Mouse (Mus musculus): ENCODE results near the gene Cd80. TPM values are rescaled to one million over a fixed set of nuclear protein-coding genes. Genes with fewer than 3 reads are reported as not detected.
A peak's percentile ranks its signal among the peaks of the same experiment; 100 is the strongest.

Gene Cd80
- polyA plus RNA-seq, 1 experiment from 2014 or later, result 0.30 TPM

DNA sequence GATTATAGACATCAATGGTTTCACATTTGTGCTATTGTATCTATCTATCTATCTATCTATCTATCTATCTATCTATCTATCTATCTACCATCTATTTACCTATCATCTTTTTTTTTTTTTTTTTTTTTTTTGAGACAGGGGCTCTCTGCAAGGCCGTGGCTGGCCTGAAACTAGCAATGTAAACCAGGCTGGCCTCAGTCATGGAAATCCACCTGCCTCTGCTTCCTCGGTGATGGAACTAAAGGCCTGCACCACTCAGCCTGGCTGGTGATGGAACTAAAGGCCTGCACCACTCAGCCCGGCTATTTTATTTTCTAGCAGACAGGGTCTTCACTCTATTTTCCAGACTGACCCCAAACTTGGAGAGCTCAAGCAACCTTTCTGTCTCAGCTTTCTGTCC, 22.9 kb downstream of the Cd80 start:
- DNase-seq (no peak), ATAC-seq (ENCODE audit: insufficient read depth) (no peak)
- no peaks in the 10 kb centered on the region for H3K36me3 ChIP-seq (ENCODE audit: insufficient read depth)
- no peak overlapping the region for H3K27ac ChIP-seq (ENCODE audit: low read depth)
- WGBS, result 87% methylated on average over 3 of the region's 3 CpGs
- H3K27me3 ChIP-seq (ENCODE audit: insufficient read depth, low read length), result peaks cover 9% of the 10 kb centered on the region; the same call in 1 of the 2 replicates
- H3K9ac ChIP-seq, result no peak overlapping the region
- peaks cover under 1% of the 10 kb centered on the region; the same call in 1 of the 2 replicates for H3K4me1 ChIP-seq (ENCODE audit: insufficient read depth)
- no peaks in the 10 kb centered on the region for H3K9me3 ChIP-seq (ENCODE audit: low read depth, low read length)
- H3K4me2 ChIP-seq, result no peak overlapping the region
- no peak overlapping the region for H3K4me3 ChIP-seq (ENCODE audit: low read depth, low read length)
- TF ChIP-seq CTCF (IDR thresholded peaks at IDR 0.05; ENCODE audit: low read depth), result no peak

DNA sequence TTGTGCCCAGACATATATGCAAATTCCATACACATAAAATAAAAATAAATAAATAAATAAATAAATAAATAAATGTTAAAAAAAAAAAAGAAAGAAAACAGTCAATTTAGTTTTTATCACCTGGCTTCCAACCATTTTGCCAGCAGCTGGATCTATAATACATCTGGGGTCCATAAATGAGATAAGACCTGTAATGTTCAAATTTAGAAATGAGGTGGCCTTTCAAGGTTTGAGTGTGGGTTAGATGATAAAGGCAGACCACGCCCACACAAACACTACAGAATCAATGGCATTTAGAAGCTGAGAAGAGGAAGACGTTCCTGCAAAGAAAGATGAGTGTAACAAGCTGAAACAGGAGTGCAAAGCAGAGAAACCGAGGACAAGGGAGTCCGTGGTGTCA, 26.0 kb downstream of the Cd80 start:
- no peak for ATAC-seq (ENCODE audit: insufficient read depth)

DNA sequence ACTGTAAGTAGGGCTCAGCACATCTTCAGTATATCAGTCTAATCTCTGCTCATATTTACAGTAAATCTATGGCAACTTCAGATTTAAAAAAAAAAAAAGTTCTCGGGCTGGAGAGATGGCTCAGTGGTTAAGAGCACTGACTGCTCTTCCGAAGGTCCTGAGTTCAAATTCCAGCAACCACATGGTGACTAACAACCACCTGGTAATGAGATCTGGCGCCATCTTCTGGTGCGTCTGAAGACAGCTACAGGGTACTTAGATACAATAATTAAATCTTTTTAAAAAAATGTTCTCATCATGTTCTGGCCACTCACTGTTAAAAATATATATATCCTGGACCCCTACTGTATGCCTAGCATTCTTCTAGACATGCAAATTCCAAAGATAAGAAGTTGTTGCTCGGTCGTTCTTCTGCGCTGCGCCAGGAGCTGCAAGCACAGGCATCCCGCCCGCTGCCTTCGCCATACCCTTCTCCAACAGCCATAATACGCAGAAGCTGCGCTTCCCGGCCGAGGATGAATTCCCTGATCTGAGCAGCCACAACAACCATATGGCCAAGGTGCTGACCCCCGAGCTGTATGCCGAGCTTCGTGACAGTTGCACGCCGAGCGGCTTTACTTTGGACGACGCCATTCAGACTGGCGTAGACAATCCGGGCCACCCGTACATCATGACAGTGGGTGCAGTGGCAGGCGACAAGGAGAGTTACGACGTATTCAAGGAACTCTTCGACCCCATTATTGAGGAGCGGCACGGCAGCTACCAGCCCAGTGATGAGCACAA, 27.6 kb downstream of the Cd80 start:
- Histone ChIP-seq H3K4me3 (ENCODE audit: low read depth, low read length) (peak overlapping the region; percentile 33), H3K4me2 (peak overlapping the region; percentile 65), H3K4me1 (ENCODE audit: insufficient read depth) (peaks cover 4% of the 10 kb centered on the region; the same call in 1 of the 2 replicates), H3K27me3 (ENCODE audit: insufficient read depth, low read length) (peaks cover 15% of the 10 kb centered on the region; the same call in 1 of the 2 replicates), H3K9me3 (ENCODE audit: low read depth, low read length) (no peaks in the 10 kb centered on the region), H3K9ac (no peak overlapping the region; the same call in 1 of the 2 replicates), H3K36me3 (ENCODE audit: insufficient read depth) (no peaks in the 10 kb centered on the region), H3K27ac (ENCODE audit: low read depth) (no peak overlapping the region)
- DNase-seq (peak; percentile 68), ATAC-seq (ENCODE audit: insufficient read depth) (peak; percentile 48; the same call in 1 of the 2 replicates)
- 11% methylated on average over 32 of the region's 32 CpGs for WGBS
- TF ChIP-seq CTCF (IDR thresholded peaks at IDR 0.05; ENCODE audit: low read depth), result peak; percentile 53

More for the DNA sequence above, 26.0 kb downstream of the Cd80 start:
- no peak overlapping the region for H3K27ac ChIP-seq (ENCODE audit: low read depth)
- H3K4me2 ChIP-seq, result no peak overlapping the region
- no peaks in the 10 kb centered on the region for H3K9me3 ChIP-seq (ENCODE audit: low read depth, low read length)
- no peak for DNase-seq
- no peak overlapping the region for H3K4me3 ChIP-seq (ENCODE audit: low read depth, low read length)
- peaks cover 15% of the 10 kb centered on the region; the same call in 1 of the 2 replicates for H3K27me3 ChIP-seq (ENCODE audit: insufficient read depth, low read length)
- peaks cover 4% of the 10 kb centered on the region; the same call in 1 of the 2 replicates for H3K4me1 ChIP-seq (ENCODE audit: insufficient read depth)
- H3K36me3 ChIP-seq (ENCODE audit: insufficient read depth), result no peaks in the 10 kb centered on the region
- no peak for TF ChIP-seq CTCF (IDR thresholded peaks at IDR 0.05; ENCODE audit: low read depth)
- H3K9ac ChIP-seq, result no peak overlapping the region
- WGBS, result 63% methylated on average over 4 of the region's 4 CpGs

DNA sequence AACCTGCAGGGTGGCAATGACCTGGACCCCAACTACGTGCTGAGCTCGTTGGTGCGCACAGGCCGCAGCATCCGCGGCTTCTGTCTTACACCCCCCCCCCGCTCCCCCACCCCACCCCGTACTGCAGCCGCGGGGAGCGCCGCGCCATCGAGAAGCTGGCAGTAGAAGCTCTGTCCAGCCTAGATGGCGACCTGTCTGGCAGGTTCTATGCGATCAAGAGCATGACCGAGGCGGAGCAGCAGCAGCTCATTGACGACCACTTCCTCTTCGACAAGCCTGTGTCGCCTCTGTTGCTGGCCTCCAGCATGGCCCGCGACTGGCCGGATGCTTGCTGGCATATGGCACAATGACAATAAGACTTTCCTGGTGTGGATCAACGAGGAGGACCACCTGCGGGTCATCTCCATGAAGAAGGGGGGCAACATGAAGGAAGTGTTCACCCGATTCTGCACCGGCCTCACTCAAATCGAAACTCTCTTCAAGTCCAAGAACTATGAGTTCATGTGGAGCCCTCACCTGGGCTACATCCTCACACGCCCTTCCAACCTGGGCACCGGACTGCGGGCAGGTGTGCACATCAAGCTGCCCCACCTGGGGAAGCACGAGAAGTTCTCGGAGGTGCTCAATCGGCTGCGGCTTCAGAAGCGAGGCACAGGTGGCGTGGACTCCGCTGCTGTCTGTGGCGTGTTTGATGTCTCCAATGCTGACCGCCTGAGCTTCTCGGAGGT, 28.4 kb downstream of the Cd80 start:
- Histone ChIP-seq H3K9ac (no peak overlapping the region), H3K27ac (ENCODE audit: low read depth) (no peak overlapping the region), H3K4me3 (ENCODE audit: low read depth, low read length) (peak overlapping the region; percentile 33), H3K4me1 (ENCODE audit: insufficient read depth) (peaks cover 4% of the 10 kb centered on the region; the same call in 1 of the 2 replicates), H3K27me3 (ENCODE audit: insufficient read depth, low read length) (peaks cover 15% of the 10 kb centered on the region; the same call in 1 of the 2 replicates), H3K36me3 (ENCODE audit: insufficient read depth) (no peaks in the 10 kb centered on the region), H3K9me3 (ENCODE audit: low read depth, low read length) (no peaks in the 10 kb centered on the region), H3K4me2 (peak overlapping the region; percentile 65)
- TF ChIP-seq CTCF (IDR thresholded peaks at IDR 0.05; ENCODE audit: low read depth), result no peak
- peak; percentile 37 for DNase-seq
- peak; percentile 45; the same call in 1 of the 2 replicates for ATAC-seq (ENCODE audit: insufficient read depth)
- 22% methylated on average over 42 of the region's 42 CpGs for WGBS

DNA sequence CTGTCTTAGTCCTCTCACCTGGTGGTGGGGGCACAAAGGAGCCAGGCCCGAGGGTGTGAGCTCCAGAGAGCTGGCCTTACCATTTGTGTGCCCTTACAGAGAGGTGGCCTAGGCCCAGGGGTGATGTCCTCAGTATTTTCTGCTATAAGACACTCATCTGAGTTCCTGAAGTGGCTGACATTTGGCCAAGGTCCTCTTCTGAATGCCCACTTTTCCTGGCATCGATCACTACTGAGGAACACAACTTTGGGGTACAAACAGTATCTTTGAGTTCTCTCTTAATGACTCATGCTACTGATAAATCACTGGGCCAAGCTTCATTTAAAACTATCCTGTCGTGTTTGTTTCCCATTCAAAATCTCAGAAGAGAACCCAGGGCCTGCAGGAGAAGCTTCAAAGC, 37.2 kb downstream of the Cd80 start:
- H3K9me3 ChIP-seq (ENCODE audit: low read depth, low read length), result no peaks in the 10 kb centered on the region
- no peak overlapping the region for H3K9ac ChIP-seq
- no peak overlapping the region for H3K4me2 ChIP-seq
- H3K27ac ChIP-seq (ENCODE audit: low read depth), result no peak overlapping the region
- H3K36me3 ChIP-seq (ENCODE audit: insufficient read depth), result peaks cover 11% of the 10 kb centered on the region
- WGBS, result 82% methylated on average over 3 of the region's 3 CpGs
- H3K4me1 ChIP-seq (ENCODE audit: insufficient read depth), result no peaks in the 10 kb centered on the region
- ATAC-seq (ENCODE audit: insufficient read depth) (no peak), DNase-seq (no peak)
- TF ChIP-seq CTCF (IDR thresholded peaks at IDR 0.05; ENCODE audit: low read depth), result no peak
- H3K27me3 ChIP-seq (ENCODE audit: insufficient read depth, low read length), result no peaks in the 10 kb centered on the region
- no peak overlapping the region for H3K4me3 ChIP-seq (ENCODE audit: low read depth, low read length)

- no peak overlapping the region for H3K4me2 ChIP-seq
- ATAC-seq (ENCODE audit: insufficient read depth) (no peak), DNase-seq (peak; percentile 59)
- H3K27me3 ChIP-seq (ENCODE audit: insufficient read depth, low read length), result no peaks in the 10 kb centered on the region
- H3K27ac ChIP-seq (ENCODE audit: low read depth), result no peak overlapping the region
- peaks cover 20% of the 10 kb centered on the region for H3K36me3 ChIP-seq (ENCODE audit: insufficient read depth)
- no peak overlapping the region for H3K4me3 ChIP-seq (ENCODE audit: low read depth, low read length)
- no peak overlapping the region for H3K9ac ChIP-seq
- TF ChIP-seq CTCF (IDR thresholded peaks at IDR 0.05; ENCODE audit: low read depth), result peak; percentile 39
- no peaks in the 10 kb centered on the region for H3K9me3 ChIP-seq (ENCODE audit: low read depth, low read length)
- H3K4me1 ChIP-seq (ENCODE audit: insufficient read depth), result no peaks in the 10 kb centered on the region
- 72% methylated on average over 10 of the region's 10 CpGs for WGBS
Observed at GRCm38 (mm10) chr16:38493890-38494289, 38.5 kb downstream of the Cd80 start.

DNA sequence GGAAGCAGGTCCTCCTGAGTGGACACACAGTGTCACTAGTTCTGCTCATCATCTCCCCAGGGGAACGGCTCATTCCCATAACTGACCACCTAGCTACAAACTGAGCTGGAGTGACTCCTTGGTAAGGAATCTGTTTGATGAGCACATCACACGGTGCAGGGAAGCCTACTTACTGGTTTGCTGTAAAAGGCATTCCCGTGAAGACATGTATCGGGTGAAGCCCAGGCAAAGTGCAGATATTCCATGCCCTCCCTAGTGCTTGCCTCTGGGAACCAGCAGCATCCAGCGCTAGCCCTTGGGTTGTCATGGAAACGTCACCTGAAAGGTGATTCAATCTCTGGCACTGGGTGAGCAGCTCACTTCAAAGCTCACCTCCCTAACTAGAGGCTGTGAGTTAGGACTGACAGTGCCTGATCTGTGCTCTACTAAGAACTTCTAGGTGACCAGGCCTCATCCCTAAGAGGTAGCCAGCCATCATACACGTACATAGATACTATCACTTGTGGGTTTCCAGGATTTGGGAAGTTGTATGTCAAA, 41.3 kb downstream of the Cd80 start:
- 82% methylated on average over 7 of the region's 7 CpGs for WGBS
- ATAC-seq (ENCODE audit: insufficient read depth) (no peak), DNase-seq (no peak)
- Histone ChIP-seq H3K27me3 (ENCODE audit: insufficient read depth, low read length) (no peaks in the 10 kb centered on the region), H3K4me3 (ENCODE audit: low read depth, low read length) (no peak overlapping the region), H3K9ac (no peak overlapping the region), H3K27ac (ENCODE audit: low read depth) (no peak overlapping the region), H3K36me3 (ENCODE audit: insufficient read depth) (peaks cover 30% of the 10 kb centered on the region), H3K9me3 (ENCODE audit: low read depth, low read length) (no peaks in the 10 kb centered on the region), H3K4me1 (ENCODE audit: insufficient read depth) (no peaks in the 10 kb centered on the region), H3K4me2 (no peak overlapping the region)
- TF ChIP-seq CTCF (IDR thresholded peaks at IDR 0.05; ENCODE audit: low read depth), result no peak
